15 mouse cellular contexts compared by ENCODE assay signal in genomic region chr3:99248831-99249550, GRCm38 (mm10). TPM values are rescaled to one million over a fixed set of nuclear protein-coding genes. Genes with fewer than 3 reads are reported as not detected.
DNase-seq lines count a peak whose midpoint lies in the region; ATAC-seq and TF ChIP-seq lines count a peak whose summit lies in the region.
"Had no signal": no experiment of that assay in that cellular context is flagged by ENCODE, and none has a peak within 500 bp of the region (broad histone marks: within the 10 kb centered on the region; RNA-seq: fewer than 3 reads in every experiment).

No protein-coding gene starts in this region.

- H3K36me3 ChIP-seq in forebrain, embryonic 11.5 days (ENCODE audit: control insufficient read depth, insufficient read depth, low read length): no peaks in the 10 kb centered on the region
- no peaks in the 10 kb centered on the region for H3K36me3 ChIP-seq in forebrain, embryonic 12.5 days (replicated peaks)
- no peaks in the 10 kb centered on the region for H3K36me3 ChIP-seq in intestine, postnatal 0 days (ENCODE audit: control insufficient read depth, insufficient read depth)
- no peaks in the 10 kb centered on the region for H3K36me3 ChIP-seq in intestine, embryonic 16.5 days (ENCODE audit: control insufficient read depth, insufficient read depth, low read length)
- H3K36me3 ChIP-seq in limb, embryonic 11.5 days (ENCODE audit: control insufficient read depth, insufficient read depth, low read length): no peaks in the 10 kb centered on the region

- H3K4me1 ChIP-seq in forebrain, embryonic 11.5 days (replicated peaks; ENCODE audit: control insufficient read depth, insufficient read depth, low read length): peaks cover 9% of the 10 kb centered on the region; the same call in 1 of the 2 replicates
- H3K4me1 ChIP-seq in forebrain, embryonic 12.5 days: peaks cover 12% of the 10 kb centered on the region
- no peaks in the 10 kb centered on the region for H3K4me1 ChIP-seq in intestine, postnatal 0 days (replicated peaks; ENCODE audit: control insufficient read depth, insufficient read depth, low read length)
- H3K4me1 ChIP-seq in intestine, embryonic 16.5 days (ENCODE audit: control insufficient read depth, insufficient read depth, low read length): peaks cover 10% of the 10 kb centered on the region
- H3K4me1 ChIP-seq in limb, embryonic 11.5 days (ENCODE audit: control insufficient read depth, insufficient read depth, low read length): peaks cover 36% of the 10 kb centered on the region

- H3K9me3 ChIP-seq in forebrain, embryonic 11.5 days (ENCODE audit: control insufficient read depth, low read length): no peaks in the 10 kb centered on the region
- H3K9me3 ChIP-seq in forebrain, embryonic 12.5 days: no peaks in the 10 kb centered on the region
- no peaks in the 10 kb centered on the region for H3K9me3 ChIP-seq in intestine, postnatal 0 days (ENCODE audit: control insufficient read depth)
- 0 out of 2 replicates have a peak, but pooled peaks cover 4% of the 10 kb centered on the region for H3K9me3 ChIP-seq in intestine, embryonic 16.5 days (ENCODE audit: control insufficient read depth, low read length)
- no peaks in the 10 kb centered on the region for H3K9me3 ChIP-seq in limb, embryonic 11.5 days (ENCODE audit: control insufficient read depth, low read length)

- DNase-seq in forebrain, embryonic 11.5 days (ENCODE audit: low spot score): peak; percentile 56
- peak; percentile 46 for DNase-seq in embryo, embryonic 11 days
- peak; percentile 70 for DNase-seq in limb, embryonic 11.5 days (ENCODE audit: low spot score)
- DNase-seq in left cerebral cortex, postnatal 14 days (ENCODE audit: low spot score in 2 of 2): no peak
- DNase-seq: adrenal gland, postnatal 25 days; cerebellum, adult 2 months; kidney, postnatal 10 days; thymus, postnatal 14 days had no signal

- TF ChIP-seq CTCF in intestine, postnatal 0 days (IDR thresholded peaks at IDR 0.05; ENCODE audit: low read depth): no peak

- 0 out of 2 replicates have a peak overlapping the region, but pooled peaks have one; percentile 11 for H3K4me2 ChIP-seq in forebrain, embryonic 11.5 days (ENCODE audit: low read depth, low read length, severe bottlenecking)
- no peak overlapping the region for H3K4me2 ChIP-seq in forebrain, embryonic 12.5 days
- no peak overlapping the region for H3K4me2 ChIP-seq in intestine, postnatal 0 days (replicated peaks; ENCODE audit: low read depth)
- H3K4me2 ChIP-seq in intestine, embryonic 16.5 days (ENCODE audit: low read depth, low read length): no peak overlapping the region
- peak overlapping the region; percentile 88 for H3K4me2 ChIP-seq in limb, embryonic 11.5 days (ENCODE audit: low read depth, severe bottlenecking)

- H3K9ac ChIP-seq in forebrain, embryonic 11.5 days (ENCODE audit: low read length): no peak overlapping the region
- H3K9ac ChIP-seq in forebrain, embryonic 12.5 days: no peak overlapping the region
- no peak overlapping the region for H3K9ac ChIP-seq in intestine, postnatal 0 days (ENCODE audit: low read depth, low read length)
- H3K9ac ChIP-seq in intestine, embryonic 16.5 days (ENCODE audit: low read depth, low read length): no peak overlapping the region
- peak overlapping the region; percentile 5 for H3K9ac ChIP-seq in limb, embryonic 11.5 days (ENCODE audit: low read length)
- H3K9ac ChIP-seq: liver, embryonic 14.5 days had no signal

- H3K4me3 ChIP-seq in forebrain, embryonic 11.5 days (ENCODE audit: low read depth, low read length): no peak overlapping the region
- no peak overlapping the region for H3K4me3 ChIP-seq in forebrain, embryonic 12.5 days (replicated peaks)
- peak overlapping the region; percentile 7; the same call in 1 of the 2 replicates for H3K4me3 ChIP-seq in intestine, postnatal 0 days (ENCODE audit: low read depth, low read length)
- no peak overlapping the region for H3K4me3 ChIP-seq in intestine, embryonic 16.5 days (ENCODE audit: low read length)
- peak overlapping the region; percentile 4; the same call in 1 of the 2 replicates for H3K4me3 ChIP-seq in limb, embryonic 11.5 days (ENCODE audit: low read depth, low read length)
- H3K4me3 ChIP-seq: myocyte had no signal

- H3K27me3 ChIP-seq in forebrain, embryonic 11.5 days (ENCODE audit: control insufficient read depth, insufficient read depth, low read length): peaks cover 97% of the 10 kb centered on the region
- H3K27me3 ChIP-seq in forebrain, embryonic 12.5 days: peaks cover 99% of the 10 kb centered on the region
- peaks cover 99% of the 10 kb centered on the region for H3K27me3 ChIP-seq in intestine, postnatal 0 days (replicated peaks; ENCODE audit: control insufficient read depth, insufficient read depth, low read length)
- peaks cover 91% of the 10 kb centered on the region for H3K27me3 ChIP-seq in intestine, embryonic 16.5 days (replicated peaks; ENCODE audit: control insufficient read depth, insufficient read depth, low read length)
- peaks cover 7% of the 10 kb centered on the region; the same call in 1 of the 2 replicates for H3K27me3 ChIP-seq in limb, embryonic 11.5 days (ENCODE audit: control insufficient read depth, insufficient read depth, low read length)

- ATAC-seq in forebrain, embryonic 11.5 days (replicated peaks; ENCODE audit: low FRiP score): no peak
- ATAC-seq in forebrain, embryonic 12.5 days (ENCODE audit: low FRiP score): no peak
- no peak for ATAC-seq in intestine, postnatal 0 days
- no peak for ATAC-seq in intestine, embryonic 16.5 days
- ATAC-seq in limb, embryonic 11.5 days (ENCODE audit: insufficient number of reproducible peaks, low FRiP score, low TSS enrichment, low read depth): no peak
- ATAC-seq in activated CD4-positive, CD25-positive, alpha-beta regulatory T cell, adult 4 months: no peak

- WGBS in forebrain, embryonic 11.5 days: under 1% methylated on average over 25 of the region's 25 CpGs
- under 1% methylated on average over 25 of the region's 25 CpGs for WGBS in forebrain, embryonic 12.5 days
- WGBS in intestine, postnatal 0 days: 3% methylated on average over 25 of the region's 25 CpGs
- WGBS in intestine, embryonic 16.5 days: 3% methylated on average over 25 of the region's 25 CpGs
- WGBS in limb, embryonic 11.5 days: 0% methylated on average over 25 of the region's 25 CpGs

- no peak overlapping the region for H3K27ac ChIP-seq in forebrain, embryonic 11.5 days (ENCODE audit: low read depth, low read length)
- no peak overlapping the region for H3K27ac ChIP-seq in forebrain, embryonic 12.5 days
- no peak overlapping the region for H3K27ac ChIP-seq in intestine, postnatal 0 days (ENCODE audit: low read depth, low read length)
- no peak overlapping the region for H3K27ac ChIP-seq in intestine, embryonic 16.5 days (ENCODE audit: low read length)
- peak overlapping the region; percentile 94 for H3K27ac ChIP-seq in limb, embryonic 11.5 days (replicated peaks; ENCODE audit: low read depth, low read length)
- H3K27ac ChIP-seq: liver, embryonic 14.5 days; macrophage had no signal

- intact Hi-C loops in left cerebral cortex, postnatal 14 days (cut with DNase I): no loop called here

RNA-seq across cellular contexts. Expression of gene Tbx15, which starts 8.8 kb away (rescaled TPM):
- 3.2 and 3.8 TPM in 2 replicates for polyA plus RNA-seq in forebrain, embryonic 11.5 days (2014; fragmentation: Nextera tagmentation; extraction: Ambion mirVana)
- polyA plus RNA-seq in forebrain, embryonic 12.5 days (2016; fragmentation: Nextera tagmentation; extraction: Ambion mirVana): 2.4 and 2.6 TPM in 2 replicates
- 0.04 TPM in 1 of 2 replicates, not detected in the other for polyA plus RNA-seq in intestine, postnatal 0 days (2015; fragmentation: Nextera tagmentation; extraction: Ambion mirVana)
- 0.10 and 0.13 TPM in 2 replicates for polyA plus RNA-seq in intestine, embryonic 16.5 days (2015; fragmentation: Nextera tagmentation; extraction: Ambion mirVana)
- polyA plus RNA-seq in limb, embryonic 11.5 days (2014; fragmentation: Nextera tagmentation; extraction: Ambion mirVana): 50.7 and 55.2 TPM in 2 replicates
- total RNA-seq in left cerebral cortex, postnatal 14 days (2021): 1 to 10 TPM; 1.4 to 1.5 TPM
- not detected for polyA plus RNA-seq in activated CD4-positive, CD25-positive, alpha-beta regulatory T cell, adult 4 months (2017; shearing (Covaris generic))
- polyA plus RNA-seq: macrophage had no signal

Comparison
In these comparisons a context has a peak if more than half of its experiments do, and no peak if none do; other contexts are left out.
1. H3K4me2 ChIP-seq: peak in forebrain, embryonic 11.5 days (single experiment) and limb, embryonic 11.5 days (single experiment); none in forebrain, embryonic 12.5 days (single experiment), intestine, postnatal 0 days (single experiment) and intestine, embryonic 16.5 days (single experiment).
2. H3K4me3 ChIP-seq: peak in intestine, postnatal 0 days (single experiment) and limb, embryonic 11.5 days (single experiment); none in forebrain, embryonic 11.5 days (single experiment), forebrain, embryonic 12.5 days (single experiment) and intestine, embryonic 16.5 days (single experiment).
3. DNase-seq: peak in forebrain, embryonic 11.5 days (single experiment), embryo, embryonic 11 days (single experiment) and limb, embryonic 11.5 days (single experiment); none in left cerebral cortex, postnatal 14 days (0 of 2).
4. RNA of gene Tbx15, which starts 8.8 kb away (polyA plus RNA-seq): 50.7 to 55.2 TPM in limb, embryonic 11.5 days; 3.2 to 3.8 TPM in forebrain, embryonic 11.5 days, 2.4 to 2.6 TPM in forebrain, embryonic 12.5 days, 0.10 to 0.13 TPM in intestine, embryonic 16.5 days, 0.04 TPM in intestine, postnatal 0 days and not detected in activated CD4-positive, CD25-positive, alpha-beta regulatory T cell, adult 4 months; every median in the first group is over 10 times any median in the second.